Mouse (Mus musculus) liver, embryonic 11.5 days (tissue): ENCODE measurements around the gene Rsad2. TPM values are rescaled to one million over a fixed set of nuclear protein-coding genes. Genes with fewer than 3 reads are reported as not detected.

Experiments
- ATAC-seq: fragments of 200-750 bp; cut with Nextera tagmentation; replicated peaks from 2 replicates; pipeline ENCODE4 v1.8.0; 2017; ENCODE audit warnings: moderate number of reproducible peaks, mild to moderate bottlenecking, moderate TSS enrichment, moderate library complexity; ENCODE audit not compliant: low FRiP score
- DNase-seq: peaks from one replicate; pipeline ENCODE4 v3.0.0-alpha.2; 2017; ENCODE audit warnings: low spot score
- H3K27ac ChIP-seq: fragments of 300-500 bp; sonication (generic); 2 replicates; pipeline ENCODE4 v1.5.1; 2014; ENCODE audit warnings: mild to moderate bottlenecking, low read depth, low read length, control low read depth
- H3K27me3 ChIP-seq: fragments of 300-500 bp; sonication (generic); replicated peaks from 2 replicates; pipeline ENCODE4 v1.6.1; 2014; ENCODE audit warnings: low read length, mixed read lengths; ENCODE audit not compliant: control insufficient read depth, insufficient read depth
- H3K36me3 ChIP-seq: fragments of 300-500 bp; sonication (generic); 2 replicates; pipeline ENCODE4 v1.6.1; 2014; ENCODE audit warnings: mild to moderate bottlenecking, low read length, moderate library complexity, mixed read lengths; ENCODE audit not compliant: control insufficient read depth, insufficient read depth
- H3K4me1 ChIP-seq: fragments of 300-500 bp; sonication (generic); replicated peaks from 2 replicates; pipeline ENCODE4 v1.6.1; 2014; ENCODE audit warnings: low read length, mixed read lengths; ENCODE audit not compliant: control insufficient read depth, insufficient read depth
- H3K4me2 ChIP-seq: fragments of 300-500 bp; sonication (generic); 2 replicates; pipeline ENCODE4 v1.6.1; 2014; ENCODE audit warnings: mild to moderate bottlenecking, control low read depth, moderate library complexity
- H3K4me3 ChIP-seq: fragments of 300-500 bp; sonication (generic); 2 replicates; pipeline ENCODE4 v1.5.1; 2014; ENCODE audit warnings: low read depth, low read length, control low read depth
- H3K9ac ChIP-seq: fragments of 300-500 bp; sonication (generic); 2 replicates; pipeline ENCODE4 v1.6.1; 2014; ENCODE audit warnings: low read depth, low read length, control low read depth
- H3K9me3 ChIP-seq: fragments of 300-500 bp; sonication (generic); 2 replicates; pipeline ENCODE4 v1.6.1; 2016; ENCODE audit warnings: low read length, inconsistent platforms, mixed read lengths; ENCODE audit not compliant: control insufficient read depth
- WGBS: fragments of 180-500 bp; shearing (Covaris S2); extraction: QIAGEN DNeasy Blood & Tissue Kit; methylation state at CpG from one replicate; pipeline ENCODE4 v1.1.7; 2014; 5-methylcytosine and 5-hydroxymethylcytosine counted together
- polyA plus RNA-seq: library from polyadenylated mRNA; unstranded; fragments of >200 nt; fragmentation: Nextera tagmentation; extraction: Ambion mirVana; gene quantifications from 2 replicates; pipeline ENCODE4 v1.2.1, GENCODE M21; 2014

The Rsad2 gene
- polyA plus RNA-seq, 1 experiment from 2014 or later: 0.44 TPM

DNA sequence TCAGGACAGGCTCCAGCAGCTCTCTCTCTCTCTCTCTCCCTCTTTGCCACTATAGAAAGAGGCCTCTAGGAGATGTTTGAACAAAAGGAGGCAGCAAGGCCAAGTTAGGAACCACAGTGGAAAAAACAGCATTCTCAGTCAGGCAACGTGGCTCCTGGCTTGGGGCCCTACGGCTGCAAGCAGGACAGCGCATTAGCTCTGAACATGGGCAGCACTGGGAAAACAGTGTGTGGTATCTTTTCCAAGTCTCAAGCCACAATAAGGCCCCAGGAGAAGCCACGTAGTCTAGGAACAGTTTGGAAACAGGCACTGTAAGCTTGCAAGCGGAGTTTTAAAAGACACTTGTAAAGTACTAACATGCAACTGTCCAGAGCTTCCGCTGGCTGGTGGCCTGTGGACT is 43.5 kb downstream of the Rsad2 start:
- H3K36me3 ChIP-seq: no peaks in the 10 kb centered on the region
- 81% methylated on average over 6 of the region's 6 CpGs for WGBS
- H3K4me3 ChIP-seq: no peak overlapping the region
- DNase-seq (no peak), ATAC-seq (no peak)
- H3K4me1 ChIP-seq: no peaks in the 10 kb centered on the region
- no peak overlapping the region for H3K27ac ChIP-seq
- H3K27me3 ChIP-seq: peaks cover 14% of the 10 kb centered on the region
- no peaks in the 10 kb centered on the region for H3K9me3 ChIP-seq
- no peak overlapping the region for H3K9ac ChIP-seq
- no peak overlapping the region for H3K4me2 ChIP-seq

DNA sequence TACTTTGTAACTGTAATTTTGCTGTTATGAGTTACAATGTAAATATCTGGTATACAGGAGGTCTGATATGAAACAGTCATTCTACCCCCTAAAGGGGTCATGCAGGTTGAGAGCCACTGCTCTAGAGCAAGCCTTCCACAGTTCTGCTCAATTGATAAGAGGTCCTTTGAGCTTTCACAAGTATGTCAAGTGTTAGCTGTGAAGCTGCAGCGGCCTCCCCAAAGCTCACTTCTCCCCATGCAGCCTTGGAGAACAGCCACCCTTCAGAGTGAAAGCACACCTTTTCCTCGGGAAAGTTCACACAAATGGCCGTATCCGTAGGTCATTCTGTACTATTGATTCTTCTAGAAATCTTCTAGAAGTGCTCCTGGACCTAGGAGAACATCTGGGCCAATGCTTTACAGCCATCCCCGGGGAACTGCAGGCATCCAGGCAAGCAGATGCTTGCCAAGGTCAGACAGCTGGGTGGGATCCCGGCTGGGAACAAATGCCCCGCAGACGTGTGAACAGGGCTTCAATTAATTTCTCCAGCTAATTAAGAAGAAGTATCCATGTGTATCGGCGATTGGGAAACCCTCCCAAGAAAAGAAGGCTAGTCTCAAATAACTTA is 44.3 kb downstream of the Rsad2 start:
- ATAC-seq (no peak), DNase-seq (no peak)
- Histone ChIP-seq H3K4me2 (no peak overlapping the region), H3K4me3 (no peak overlapping the region), H3K9me3 (no peaks in the 10 kb centered on the region), H3K27me3 (peaks cover 14% of the 10 kb centered on the region), H3K27ac (no peak overlapping the region), H3K4me1 (no peaks in the 10 kb centered on the region), H3K36me3 (no peaks in the 10 kb centered on the region), H3K9ac (no peak overlapping the region)
- WGBS: 79% methylated on average over 10 of the region's 10 CpGs

DNA sequence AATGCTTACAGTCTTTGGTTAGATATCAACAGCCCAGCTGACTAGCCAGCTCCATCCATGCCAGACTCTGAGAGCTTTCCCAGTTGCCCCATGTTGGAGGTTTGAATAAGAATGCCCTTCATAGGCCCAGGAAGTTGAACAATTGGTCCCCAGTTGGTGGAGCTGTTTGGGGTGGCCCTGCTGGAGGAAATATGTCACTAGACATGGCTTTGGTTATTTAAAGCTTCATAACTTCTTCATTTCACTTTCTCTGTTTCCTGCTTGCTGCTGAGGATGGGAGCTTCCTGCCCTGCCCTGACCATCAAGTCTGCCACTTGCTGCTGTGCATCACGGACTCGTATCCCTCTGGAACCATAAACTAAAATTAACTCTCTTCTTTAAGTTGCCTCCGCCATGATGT is 45.8 kb downstream of the Rsad2 start:
- Histone ChIP-seq H3K27ac (no peak overlapping the region), H3K27me3 (peaks cover 14% of the 10 kb centered on the region), H3K36me3 (no peaks in the 10 kb centered on the region), H3K9me3 (no peaks in the 10 kb centered on the region), H3K4me3 (no peak overlapping the region), H3K4me2 (no peak overlapping the region), H3K9ac (no peak overlapping the region), H3K4me1 (peaks cover 5% of the 10 kb centered on the region)
- WGBS: 81% methylated on average over 3 of the region's 3 CpGs
- ATAC-seq: no peak
- DNase-seq: no peak

DNA sequence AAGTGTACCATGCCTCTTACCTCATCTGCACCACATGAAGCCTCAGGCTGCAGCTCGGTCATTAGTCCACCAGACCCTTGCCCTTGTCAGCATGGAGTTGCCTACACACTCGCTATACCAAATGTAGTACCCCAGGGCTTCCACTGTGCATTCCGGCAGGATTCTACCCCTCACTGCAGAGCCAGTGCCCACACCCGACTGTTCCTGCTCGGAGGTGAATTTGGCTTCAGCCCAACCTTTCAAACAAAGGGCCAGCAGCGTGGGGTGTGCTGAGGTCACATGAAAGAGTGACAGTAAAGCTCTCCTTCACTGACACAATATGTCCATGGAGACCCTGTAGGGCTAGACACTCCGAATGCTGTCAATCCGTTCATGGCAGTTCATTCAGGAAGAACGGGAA is 47.5 kb downstream of the Rsad2 start:
- 72% methylated on average over 9 of the region's 9 CpGs for WGBS
- Histone ChIP-seq H3K27me3 (peaks cover 3% of the 10 kb centered on the region), H3K36me3 (no peaks in the 10 kb centered on the region), H3K4me3 (no peak overlapping the region), H3K4me1 (peaks cover 10% of the 10 kb centered on the region), H3K9ac (no peak overlapping the region), H3K9me3 (no peaks in the 10 kb centered on the region), H3K4me2 (no peak overlapping the region), H3K27ac (no peak overlapping the region)
- ATAC-seq: no peak
- no peak for DNase-seq

DNA sequence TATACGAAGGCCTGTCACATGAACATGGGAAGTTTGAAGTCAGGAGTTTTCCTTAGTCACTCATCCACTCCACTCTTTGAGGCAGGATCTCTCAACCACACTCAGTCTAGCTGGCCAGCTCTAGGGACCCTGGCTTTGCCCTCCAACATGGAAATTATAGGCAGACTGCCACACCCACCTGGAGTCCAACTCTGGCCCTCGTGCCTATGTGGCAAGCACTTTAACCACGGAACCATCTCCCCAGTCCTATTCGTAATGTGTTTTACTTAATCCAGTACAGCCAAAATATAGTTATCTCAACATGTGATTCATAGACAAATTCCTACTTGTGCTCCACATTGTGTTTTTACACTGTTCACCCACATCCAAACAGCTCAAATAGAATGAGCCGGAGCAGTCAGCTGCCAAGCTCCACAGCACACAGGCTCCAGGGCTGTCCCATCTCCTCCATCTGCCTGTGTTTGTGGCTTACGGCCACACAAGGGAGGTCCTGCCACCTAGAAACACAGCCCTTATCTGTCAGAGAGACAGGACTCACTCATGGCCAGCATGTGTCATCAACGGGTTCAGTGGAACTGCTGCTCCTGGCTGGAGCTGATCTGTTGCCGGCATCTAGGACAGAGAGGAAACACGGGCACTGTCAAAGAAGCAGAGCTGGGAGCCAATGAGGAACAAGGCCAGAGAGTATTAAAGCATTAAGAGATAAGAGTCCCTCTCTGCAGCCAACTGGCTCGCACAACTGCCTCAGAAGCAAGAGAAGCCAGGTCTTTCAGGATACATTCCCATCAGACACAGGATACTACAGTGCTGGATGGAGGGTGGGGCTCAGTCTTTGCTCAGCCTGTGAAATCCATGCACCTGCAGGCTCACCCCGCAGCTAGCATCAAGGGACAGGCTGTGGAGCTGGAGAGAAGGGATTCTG is 51.2 kb downstream of the Rsad2 start:
- ATAC-seq (no peak), DNase-seq (no peak)
- Histone ChIP-seq H3K4me2 (no peak overlapping the region), H3K4me1 (peaks cover 12% of the 10 kb centered on the region), H3K27ac (no peak overlapping the region), H3K9ac (no peak overlapping the region), H3K27me3 (no peaks in the 10 kb centered on the region), H3K9me3 (no peaks in the 10 kb centered on the region), H3K36me3 (no peaks in the 10 kb centered on the region), H3K4me3 (no peak overlapping the region)
- WGBS: 47% methylated on average over 11 of the region's 11 CpGs

DNA sequence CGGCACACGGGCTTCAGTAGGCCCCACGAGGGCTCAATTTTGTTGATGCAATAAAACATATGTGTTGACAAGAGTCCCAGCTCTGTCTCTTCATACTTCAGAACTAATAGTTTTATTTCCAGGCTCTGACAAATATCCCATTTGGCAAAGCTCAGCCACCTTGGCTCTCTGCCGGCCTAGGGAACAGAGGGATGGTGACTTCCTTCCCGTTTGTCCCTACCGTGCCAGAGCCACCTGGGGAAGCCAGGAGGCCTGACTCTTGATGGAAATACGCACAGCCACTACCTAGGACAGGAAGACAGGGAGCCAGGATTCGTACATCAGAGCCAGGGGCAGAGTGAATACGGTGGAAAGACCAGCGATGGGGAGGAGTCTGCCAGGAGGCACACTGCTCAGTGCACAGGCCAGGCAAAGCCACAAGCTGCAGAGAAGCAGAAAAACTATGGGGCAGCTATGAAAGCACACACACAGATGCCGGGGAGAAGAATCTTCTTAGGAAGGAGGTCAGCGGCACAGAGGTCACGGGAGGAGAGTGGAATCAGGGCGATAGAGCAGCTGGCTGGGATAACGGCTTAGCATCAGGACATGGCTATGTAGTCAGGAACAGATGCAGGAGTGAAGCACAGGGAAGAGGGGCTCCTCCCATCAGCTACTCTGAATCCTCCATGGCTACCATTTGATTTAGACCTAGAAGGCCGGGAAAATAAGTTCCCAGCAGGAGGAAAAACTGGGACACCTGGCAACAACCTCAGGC is 52.7 kb downstream of the Rsad2 start:
- H3K4me1 ChIP-seq: peaks cover 12% of the 10 kb centered on the region
- H3K27me3 ChIP-seq: no peaks in the 10 kb centered on the region
- no peak for ATAC-seq
- H3K9ac ChIP-seq: no peak overlapping the region
- H3K36me3 ChIP-seq: no peaks in the 10 kb centered on the region
- WGBS: 79% methylated on average over 16 of the region's 16 CpGs
- DNase-seq: no peak
- H3K9me3 ChIP-seq: no peaks in the 10 kb centered on the region
- H3K4me2 ChIP-seq: no peak overlapping the region
- no peak overlapping the region for H3K27ac ChIP-seq
- no peak overlapping the region for H3K4me3 ChIP-seq

DNA sequence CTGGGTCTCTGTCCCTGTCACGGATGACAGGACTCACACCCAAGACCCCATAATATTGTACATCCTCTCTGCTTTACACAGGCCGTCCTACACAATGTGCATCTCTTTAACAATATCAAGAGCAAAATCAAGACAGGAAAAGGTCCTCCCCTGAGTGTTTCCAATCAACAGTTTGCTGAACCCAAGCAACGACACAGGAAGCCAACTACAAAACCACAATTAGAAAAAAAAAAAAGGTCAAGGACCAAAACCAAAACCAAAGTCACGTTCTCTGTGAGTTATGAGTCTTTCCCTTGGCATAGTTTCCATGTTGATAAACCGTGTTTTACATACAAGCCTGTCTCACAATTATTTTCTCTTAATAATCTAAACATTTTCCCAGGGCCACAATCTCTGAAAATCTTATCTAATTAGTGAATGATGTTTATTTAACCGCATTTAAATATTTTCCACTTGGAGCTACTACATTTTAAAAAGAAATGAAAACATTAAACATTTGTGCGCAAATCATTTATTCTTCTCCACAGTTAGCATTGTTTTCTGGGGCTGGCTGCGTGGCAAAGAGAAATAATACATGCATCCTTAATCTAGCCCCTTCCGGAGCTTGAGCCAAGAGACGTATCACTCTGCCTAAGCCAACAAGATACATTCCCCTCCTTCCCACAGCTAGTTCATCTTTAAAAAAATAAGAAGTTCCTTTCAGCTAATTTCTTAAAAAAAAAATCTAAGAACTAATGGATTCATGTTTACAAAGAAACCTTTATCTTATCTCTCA is 54.4 kb downstream of the Rsad2 start:
- H3K4me1 ChIP-seq: peaks cover 12% of the 10 kb centered on the region
- H3K9ac ChIP-seq: no peak overlapping the region
- H3K4me2 ChIP-seq: no peak overlapping the region
- no peaks in the 10 kb centered on the region for H3K27me3 ChIP-seq
- no peaks in the 10 kb centered on the region for H3K36me3 ChIP-seq
- H3K9me3 ChIP-seq: no peaks in the 10 kb centered on the region
- ATAC-seq (no peak), DNase-seq (no peak)
- H3K27ac ChIP-seq: no peak overlapping the region
- 49% methylated on average over 10 of the region's 10 CpGs for WGBS
- H3K4me3 ChIP-seq: no peak overlapping the region

DNA sequence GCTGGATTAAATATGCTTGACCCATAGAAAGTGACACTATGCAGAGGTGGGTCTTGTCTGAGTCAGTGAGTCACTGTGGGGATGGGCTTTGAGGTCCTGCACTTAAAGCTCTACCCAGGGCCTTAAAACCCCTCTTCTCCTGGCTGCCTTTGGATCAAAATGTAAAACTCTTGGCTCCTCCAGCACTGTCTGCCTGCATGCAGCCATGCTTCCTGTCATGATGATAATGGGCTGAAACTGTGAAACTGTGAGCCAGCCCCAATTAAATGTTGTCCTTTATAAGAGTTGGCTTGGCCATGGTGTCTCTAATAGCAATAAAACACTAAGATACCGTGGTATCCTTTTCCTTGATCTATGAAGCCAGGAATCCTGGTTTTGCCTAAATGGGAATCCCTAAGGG is 55.0 kb downstream of the Rsad2 start:
- H3K27me3 ChIP-seq: no peaks in the 10 kb centered on the region
- H3K9me3 ChIP-seq: no peaks in the 10 kb centered on the region
- ATAC-seq (no peak), DNase-seq (no peak)
- H3K4me1 ChIP-seq: peaks cover 12% of the 10 kb centered on the region
- H3K4me2 ChIP-seq: no peak overlapping the region
- H3K9ac ChIP-seq: no peak overlapping the region
- 71% methylated on average over 1 of the region's 1 CpGs for WGBS
- H3K27ac ChIP-seq: no peak overlapping the region
- H3K4me3 ChIP-seq: no peak overlapping the region
- no peaks in the 10 kb centered on the region for H3K36me3 ChIP-seq
